Mouse (Mus musculus): ENCODE data around the gene Gm17651.

DNA sequence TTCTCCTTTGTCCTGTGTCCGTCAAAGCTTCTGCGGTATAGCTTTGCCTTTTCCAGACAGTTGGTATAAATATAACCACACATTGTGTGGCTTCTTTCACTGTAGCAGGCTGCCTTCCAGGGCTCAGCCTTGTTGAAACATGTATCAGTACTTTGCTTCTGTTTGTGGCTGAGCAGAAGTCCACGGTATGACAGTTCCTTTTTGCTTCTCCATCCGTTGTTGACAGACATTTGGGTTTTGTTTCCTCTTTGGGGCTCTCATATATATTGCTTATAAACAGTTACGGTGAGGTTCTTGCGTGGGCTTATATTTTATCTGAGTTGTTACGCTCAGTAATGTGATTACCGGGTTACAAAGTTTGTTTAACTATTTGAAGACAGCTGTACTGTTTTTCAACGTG, 9.0 kb downstream of the Gm17651 start:
- TF ChIP-seq CTCF (IDR thresholded peaks at IDR 0.05; ENCODE audit: insufficient read depth, low read length): no peak
- no peak for TF ChIP-seq POLR2A (IDR thresholded peaks at IDR 0.05; ENCODE audit: borderline replicate concordance, extremely low read depth, low read depth, low read length)
